Mouse (Mus musculus) testis, postnatal 14 days (tissue): ENCODE data around the gene Srsf1.
A peak's percentile ranks its signal among the peaks of the same experiment; 100 is the strongest.

Source experiments
- DNase-seq: peaks from one replicate; pipeline ENCODE4 v3.0.0; 2021; ENCODE audit warnings: low spot score

Gene Srsf1

DNA sequence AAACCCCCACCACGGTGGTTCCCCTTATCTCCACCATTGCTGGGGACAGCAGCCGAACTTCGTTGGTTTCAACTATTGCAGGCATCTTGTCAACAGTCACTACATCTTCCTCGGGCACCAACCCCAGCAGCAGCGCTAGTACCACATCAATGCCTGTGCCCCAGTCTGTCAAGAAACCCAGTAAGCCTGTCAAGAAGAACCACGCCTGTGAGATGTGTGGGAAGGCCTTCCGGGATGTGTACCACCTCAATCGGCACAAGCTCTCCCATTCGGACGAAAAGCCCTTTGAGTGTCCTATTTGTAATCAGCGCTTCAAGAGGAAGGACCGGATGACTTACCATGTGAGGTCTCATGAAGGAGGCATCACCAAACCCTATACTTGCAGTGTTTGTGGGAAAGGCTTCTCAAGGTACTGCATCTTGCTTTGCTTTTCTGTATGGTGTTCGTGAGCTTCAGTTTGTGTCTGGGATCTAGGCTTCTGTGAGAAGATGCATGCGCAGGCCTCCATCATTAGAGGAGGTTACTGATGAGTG, 26.2 kb downstream of the Srsf1 start:
- DNase-seq, result no peak

- no peak for DNase-seq
These were observed 28.5 kb downstream of the Srsf1 start for GRCm38 (mm10) chr11:88075701-88076100.

GRCm38 (mm10) chr11:88076394-88076793, 29.2 kb downstream of the Srsf1 start:
- DNase-seq, result no peak

DNA sequence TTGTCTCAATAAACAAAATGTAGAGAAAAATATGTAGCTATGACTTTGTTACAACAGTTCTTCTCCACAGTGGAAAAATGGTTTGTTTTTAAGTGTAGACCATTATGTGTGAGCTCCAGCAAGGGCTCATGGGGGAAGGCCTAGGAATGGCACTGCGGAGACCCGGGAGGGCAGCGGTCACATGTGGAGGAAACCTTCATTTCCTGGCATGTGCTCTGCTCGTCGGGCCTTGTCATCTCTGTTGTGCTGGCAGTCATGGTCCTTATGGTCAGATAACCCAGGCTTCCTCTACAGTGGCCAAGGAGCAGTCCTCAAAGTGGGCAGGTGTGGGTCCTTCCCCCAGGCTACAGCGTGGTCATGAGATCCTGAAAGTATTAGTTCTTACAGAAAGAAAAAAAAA, 36.5 kb downstream of the Srsf1 start:
- DNase-seq, result no peak

GRCm38 (mm10) chr11:88086737-88087627, 39.8 kb downstream of the Srsf1 start:
- peak; percentile 89 for DNase-seq

- no peak for DNase-seq
These were observed 42.0 kb downstream of the Srsf1 start for GRCm38 (mm10) chr11:88089150-88089549.

DNA sequence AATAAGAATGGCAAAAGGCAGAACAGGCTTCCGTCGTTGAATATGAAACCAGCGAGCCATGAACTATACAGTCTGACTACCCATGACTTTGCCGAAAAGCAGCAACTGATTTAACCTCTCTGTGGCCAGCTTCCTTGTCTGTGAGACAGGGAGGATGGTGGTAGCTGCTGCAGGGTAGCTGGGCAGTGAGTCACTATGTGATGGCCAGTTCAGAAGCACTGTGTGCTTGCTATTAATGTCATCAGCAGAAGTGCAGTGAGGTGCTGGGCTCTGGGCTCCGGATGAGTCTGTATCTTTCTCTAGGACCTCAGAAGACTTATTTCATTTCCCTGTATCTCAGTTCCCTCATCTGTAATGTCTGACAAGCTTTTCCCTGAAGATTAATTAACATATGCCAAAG, 43.1 kb downstream of the Srsf1 start:
- no peak for DNase-seq

DNA sequence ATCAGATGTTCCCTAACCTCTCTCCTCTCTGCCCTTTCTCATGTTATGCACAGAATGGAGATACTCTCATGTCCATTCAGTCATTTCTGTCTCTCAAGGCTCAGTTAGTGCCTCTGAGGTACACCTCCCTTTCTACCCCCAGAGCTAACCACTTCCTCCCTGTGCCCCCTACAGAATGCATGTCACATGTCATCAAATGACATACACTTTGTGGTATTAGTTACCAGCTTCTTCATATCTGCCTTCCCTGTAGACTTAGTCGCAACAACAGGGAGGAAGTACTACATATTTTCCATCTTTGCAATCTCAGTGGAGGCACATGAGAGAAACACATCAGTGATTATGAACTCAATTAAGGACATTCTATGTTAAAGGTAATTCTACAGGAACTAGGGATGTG, 44.8 kb downstream of the Srsf1 start:
- DNase-seq, result no peak

DNA sequence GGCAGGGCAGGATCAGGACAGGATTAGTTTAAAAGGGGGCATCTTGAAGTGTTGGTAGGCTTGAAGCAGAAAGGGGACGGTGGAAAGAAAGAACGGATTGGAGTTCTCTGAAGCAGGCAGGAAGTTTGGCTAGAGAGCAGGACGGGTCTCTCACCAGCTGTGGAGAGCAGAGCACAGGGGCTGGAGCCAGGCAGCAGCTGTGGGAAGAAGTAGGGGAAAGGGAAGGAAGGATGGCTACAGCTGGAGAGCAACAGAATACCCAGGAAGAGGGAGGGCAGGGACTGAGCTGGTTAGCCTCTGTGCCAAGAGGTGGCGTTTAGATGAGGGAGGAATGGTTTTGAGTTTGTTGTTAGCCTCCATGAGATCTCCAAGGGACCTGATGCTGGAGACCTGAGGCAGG, 50.0 kb downstream of the Srsf1 start:
- no peak for DNase-seq

GRCm38 (mm10) chr11:88098021-88098729, 51.0 kb downstream of the Srsf1 start, which contains the start of gene Cuedc1:
TSS of gene Cuedc1 (plus strand) at chr11:88098058.
- no peak for DNase-seq

GRCm38 (mm10) chr11:88098787-88099598, 51.8 kb downstream of the Srsf1 start:
- DNase-seq, result peak; percentile 49

DNA sequence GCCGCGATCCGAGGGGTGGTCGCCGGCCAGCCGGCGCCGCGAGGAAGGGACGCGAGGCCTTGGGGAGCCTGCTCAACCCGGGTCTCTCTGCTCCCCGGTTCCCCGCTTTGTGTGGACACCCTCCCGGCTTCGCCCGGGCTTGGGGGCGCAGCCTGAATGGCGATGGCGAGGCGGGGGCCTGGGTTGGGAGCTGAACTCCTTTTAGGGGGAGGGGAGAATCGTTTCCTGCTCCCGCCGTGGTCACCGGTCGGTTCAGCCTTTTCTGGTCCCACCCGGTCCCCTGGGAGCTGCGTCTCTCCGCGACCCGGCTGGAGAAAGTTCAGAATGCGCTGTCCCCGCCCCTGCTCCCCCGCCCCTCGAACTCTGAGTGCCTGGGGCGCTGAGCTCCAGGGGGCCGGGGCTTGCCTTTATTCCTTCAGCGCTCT, 52.4 kb downstream of the Srsf1 start:
- peak; percentile 63 for DNase-seq

DNA sequence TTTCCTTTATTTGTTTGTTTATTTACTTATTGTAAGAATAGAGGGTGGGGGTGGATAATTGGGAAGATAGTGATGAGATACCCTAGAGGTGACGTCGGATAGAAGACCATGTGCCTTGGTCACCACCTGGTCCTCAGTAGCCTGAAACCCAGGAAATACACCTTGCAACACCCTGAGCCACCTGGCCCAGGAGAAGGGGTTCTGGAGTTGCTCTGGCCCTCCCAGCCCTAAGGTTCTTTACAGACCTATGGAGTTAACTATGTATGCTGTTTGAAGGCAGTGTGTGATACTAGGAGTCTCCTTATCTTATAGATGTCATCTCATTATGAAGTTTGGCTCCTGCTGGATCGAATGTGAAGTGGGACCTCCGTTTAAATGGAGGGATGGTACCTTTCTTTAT, 53.0 kb downstream of the Srsf1 start:
- DNase-seq, result no peak
